Mouse (Mus musculus) T-cell, adult 2 months (primary cell): Measurements from ENCODE around the gene Lrrc39.

Experiments used
- DNase-seq: peaks from one replicate; pipeline ENCODE4 v3.0.0; 2022; ENCODE audit warnings: low spot score

The Lrrc39 gene

GRCm38 (mm10) chr3:116562408-116563094, at the start of gene Lrrc39:
Lrrc39 (plus strand) TSS chr3:116562973.
- DNase-seq: no peak

- no peak for DNase-seq
Measured at GRCm38 (mm10) chr3:116520141-116520761, 42.5 kb upstream of the Lrrc39 start.

DNA sequence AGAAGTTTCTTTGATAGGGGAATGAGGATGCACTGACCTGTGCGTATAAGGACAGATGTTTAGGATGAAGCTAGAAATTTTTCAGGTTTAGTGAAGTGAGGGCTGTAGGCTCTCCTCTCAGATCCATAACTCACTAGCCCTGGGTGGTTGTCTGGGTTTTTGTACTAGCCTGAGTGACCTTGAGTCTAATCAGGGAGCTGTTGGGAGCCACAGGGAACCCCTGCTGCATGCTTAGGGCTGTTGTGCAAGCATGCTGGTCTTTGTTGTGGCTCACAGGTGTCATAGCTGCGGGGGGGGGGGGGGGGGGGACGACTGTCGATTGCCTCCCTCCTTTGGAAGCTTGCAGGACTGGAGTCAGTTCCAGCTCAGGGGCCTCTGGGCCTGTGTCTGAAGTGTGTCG, 33.0 kb upstream of the Lrrc39 start:
- no peak for DNase-seq

DNA sequence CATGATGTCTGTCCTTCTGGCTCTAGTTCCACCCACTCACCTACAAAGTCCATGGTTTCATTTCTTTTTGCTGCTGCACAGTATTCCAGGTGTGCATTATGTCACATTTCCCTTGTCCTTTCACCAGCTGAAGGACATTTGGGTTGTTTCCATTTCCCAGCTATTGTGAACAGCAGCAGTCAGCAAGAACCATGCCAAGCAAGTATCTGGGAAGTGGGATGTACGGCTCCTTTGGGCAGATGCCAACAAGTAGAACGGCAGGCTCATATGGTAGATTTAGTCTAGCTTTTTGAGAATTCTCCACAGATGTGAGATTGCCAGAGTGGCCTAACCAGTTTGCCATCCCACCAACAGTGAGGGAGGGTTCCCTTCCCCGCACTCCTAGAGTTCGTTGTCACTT, 31.9 kb upstream of the Lrrc39 start:
- no peak for DNase-seq

DNA sequence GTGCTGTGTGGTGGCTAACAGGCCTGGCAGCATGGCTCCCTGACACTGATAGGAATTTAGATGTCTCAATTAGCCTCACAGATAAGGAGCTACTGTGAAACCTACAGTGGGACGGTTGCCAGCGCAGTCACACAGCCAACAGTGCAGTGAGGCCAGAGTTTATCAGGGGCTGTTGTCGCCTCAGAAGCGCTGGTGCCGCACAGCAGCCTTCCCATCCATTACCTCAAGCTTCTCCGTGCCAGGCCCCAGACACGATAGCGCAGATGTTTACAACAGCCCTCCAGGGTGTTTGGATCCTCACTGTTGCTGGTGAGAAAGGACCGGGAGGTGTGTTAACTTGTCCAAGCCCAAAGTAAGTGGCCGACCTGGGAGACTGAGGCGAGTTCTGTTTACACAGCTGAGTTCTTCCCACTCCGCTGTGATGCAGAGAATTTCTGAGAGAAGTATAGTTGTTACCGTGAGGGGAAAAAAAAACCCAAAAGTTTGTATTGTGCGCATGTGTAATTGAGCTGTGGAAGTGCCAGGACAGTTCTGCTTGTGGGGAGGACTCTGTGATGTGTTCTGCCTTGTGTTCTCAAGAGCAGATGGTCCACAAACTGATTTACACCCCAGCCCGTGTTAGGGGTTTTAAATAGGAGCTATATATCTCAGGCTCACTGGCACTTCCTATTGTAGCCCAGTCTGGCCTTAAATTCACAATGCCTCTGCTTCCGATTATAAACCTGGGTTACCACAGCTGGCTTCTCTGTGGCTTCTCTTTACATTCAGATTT, 26.2 kb upstream of the Lrrc39 start:
- no peak for DNase-seq

GRCm38 (mm10) chr3:116537200-116537573, 25.6 kb upstream of the Lrrc39 start:
- no peak for DNase-seq

- DNase-seq: no peak
Measured at GRCm38 (mm10) chr3:116542070-116542469, 20.7 kb upstream of the Lrrc39 start.

GRCm38 (mm10) chr3:116542532-116542931, 20.2 kb upstream of the Lrrc39 start:
- no peak for DNase-seq

GRCm38 (mm10) chr3:116547430-116547829, 15.3 kb upstream of the Lrrc39 start:
- DNase-seq: no peak

DNA sequence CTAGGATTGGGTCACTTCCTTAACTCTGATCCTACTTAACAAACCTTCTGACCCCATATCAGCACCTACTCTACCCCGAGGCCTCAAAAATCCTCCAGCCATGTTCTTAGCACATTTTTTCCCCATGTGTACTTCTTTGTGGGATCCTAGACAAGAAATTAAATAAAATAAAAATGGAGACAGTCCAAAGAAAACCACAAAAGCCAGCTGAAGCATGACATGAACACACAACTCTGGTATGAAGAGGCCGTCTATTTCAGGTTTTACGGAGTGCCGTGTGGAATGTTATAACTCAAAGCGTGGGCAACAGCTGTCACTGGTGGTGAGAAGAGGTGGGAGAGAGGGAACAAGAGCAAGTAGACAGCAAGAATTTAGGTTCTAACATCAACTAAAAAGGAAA, 11.4 kb upstream of the Lrrc39 start:
- DNase-seq: no peak

GRCm38 (mm10) chr3:116561315-116561714, 1.5 kb upstream of the Lrrc39 start:
- DNase-seq: peak; percentile 30

GRCm38 (mm10) chr3:116563095-116563492, 321 bp downstream of the Lrrc39 start:
- no peak for DNase-seq

- DNase-seq: no peak
Measured at GRCm38 (mm10) chr3:116570628-116571027, 7.9 kb downstream of the Lrrc39 start.

- DNase-seq: no peak
Measured at GRCm38 (mm10) chr3:116577286-116577685, 14.5 kb downstream of the Lrrc39 start.

- no peak for DNase-seq
Measured at GRCm38 (mm10) chr3:116582201-116582600, 19.4 kb downstream of the Lrrc39 start.

DNA sequence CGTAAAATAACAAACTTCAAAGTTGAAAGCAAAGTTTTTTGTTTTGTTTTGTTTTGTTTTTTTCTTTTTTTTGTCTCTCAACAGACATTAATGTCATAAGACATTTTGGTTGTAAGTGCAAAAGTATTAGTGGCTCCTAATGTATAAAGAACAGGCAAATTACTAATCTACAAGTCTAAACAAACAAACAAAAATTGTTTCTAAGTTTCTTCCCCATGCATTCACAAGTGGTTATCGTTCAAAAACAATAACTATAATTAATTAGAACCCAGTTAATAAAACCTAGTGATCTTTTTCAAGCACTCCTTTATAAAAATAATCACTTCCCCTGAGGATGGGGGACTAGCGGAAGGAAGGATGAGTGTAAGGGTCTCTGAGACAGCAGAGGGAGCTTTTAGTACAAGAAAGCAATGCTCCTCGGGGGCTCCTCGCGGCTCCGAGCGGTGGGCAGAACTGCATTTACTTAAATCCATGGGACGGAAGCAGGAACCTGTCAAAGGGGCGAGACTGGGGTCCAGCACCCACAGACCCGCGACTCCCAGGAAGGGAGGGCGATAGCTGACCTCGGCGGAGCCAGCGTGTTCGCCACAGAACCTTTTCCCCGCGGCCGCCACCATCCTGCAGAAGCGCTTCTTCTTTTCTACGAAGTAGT, 31.4 kb downstream of the Lrrc39 start:
- DNase-seq: no peak

GRCm38 (mm10) chr3:116594728-116595602, 32.2 kb downstream of the Lrrc39 start, which contains the start of gene Sass6:
Sass6 (plus strand) TSS chr3:116594982.
- peak; percentile 96 for DNase-seq

DNA sequence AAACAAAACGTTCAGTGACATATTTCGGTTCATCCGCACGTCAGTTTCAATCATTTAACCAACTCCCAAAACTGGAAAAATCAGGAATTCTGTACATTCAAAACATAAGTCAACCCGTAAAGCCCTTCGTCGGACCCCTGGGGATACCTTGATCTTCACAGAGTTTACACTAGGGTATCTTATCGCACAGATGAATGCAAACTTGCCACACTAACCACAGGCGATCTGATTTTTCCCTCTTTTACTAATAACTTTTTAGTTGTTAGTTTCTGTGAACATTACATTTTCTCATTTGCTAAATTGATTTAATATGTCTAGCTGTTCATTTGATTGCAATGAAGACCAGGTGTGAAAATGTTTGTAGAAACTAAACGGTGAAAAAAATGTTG, 32.8 kb downstream of the Lrrc39 start:
- no peak for DNase-seq

- no peak for DNase-seq
Measured at GRCm38 (mm10) chr3:116599705-116600104, 36.9 kb downstream of the Lrrc39 start.

- no peak for DNase-seq
Measured at GRCm38 (mm10) chr3:116601005-116601404, 38.2 kb downstream of the Lrrc39 start.

DNA sequence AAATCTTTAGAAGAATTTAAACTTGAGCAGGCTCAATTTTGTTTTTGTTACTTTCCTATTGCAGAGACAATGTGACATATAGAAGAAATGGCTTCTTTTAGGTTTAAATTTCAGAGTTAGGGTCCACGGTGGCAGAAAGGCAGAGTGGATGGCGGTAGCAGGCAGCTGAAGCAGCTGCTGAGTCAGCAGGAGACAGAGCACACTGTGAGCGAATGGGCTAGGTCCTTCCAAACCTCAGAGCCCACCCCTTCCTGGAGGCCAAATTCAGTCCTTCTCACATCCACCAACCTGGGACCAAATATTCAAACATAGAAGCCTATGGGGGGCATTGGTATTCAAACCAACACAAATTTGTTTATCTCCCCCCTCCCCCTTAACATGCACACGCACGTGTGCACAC, 39.0 kb downstream of the Lrrc39 start:
- no peak for DNase-seq

GRCm38 (mm10) chr3:116604570-116604969, 41.8 kb downstream of the Lrrc39 start:
- no peak for DNase-seq
